Comparison of ENCODE assay signal across 9 mouse cellular contexts in the genomic region with DNA sequence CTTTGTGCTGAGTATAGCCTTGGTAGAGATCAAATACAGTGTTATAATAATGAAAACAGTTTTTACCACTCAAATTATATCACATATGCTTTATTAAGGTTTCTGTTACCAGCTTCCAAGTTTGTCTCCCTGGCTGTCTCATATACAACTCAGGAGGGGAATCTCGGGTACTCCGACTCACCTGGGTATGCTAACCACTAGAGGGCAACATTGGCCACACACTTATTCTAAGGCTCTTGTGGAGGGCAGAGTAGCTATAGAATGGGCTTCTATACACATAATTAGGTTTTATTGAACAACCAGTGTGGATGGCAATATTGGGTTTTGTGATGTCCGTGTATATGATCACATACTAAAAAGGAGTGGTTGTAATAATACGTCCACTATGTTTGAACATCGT. TPM values are rescaled to one million over a fixed set of nuclear protein-coding genes. Genes with fewer than 3 reads are reported as not detected.
DNase-seq lines count a peak whose midpoint lies in the region; ATAC-seq and TF ChIP-seq lines count a peak whose summit lies in the region.
"Had no signal": no experiment of that assay in that cellular context is flagged by ENCODE, and none has a peak within 500 bp of the region (broad histone marks: within the 10 kb centered on the region; RNA-seq: fewer than 3 reads in every experiment).

No protein-coding gene starts in this region.

- TF ChIP-seq CTCF in left cerebral cortex, adult 2 months (IDR thresholded peaks at IDR 0.05), result peak; percentile 68

- no peak overlapping the region for H3K4me3 ChIP-seq in left cerebral cortex, adult 2 months

- intact Hi-C loops in left cerebral cortex, adult 2 months (cut with DNase I), result loop anchor here (2.0 kb wide), 1 partner anchor 260 kb away; no protein-coding TSS in a partner anchor

- peak; percentile 66 for ATAC-seq in cerebellum, adult (ENCODE audit: insufficient number of reproducible peaks, low FRiP score, low TSS enrichment)
- ATAC-seq in megakaryocyte-erythroid progenitor cell, adult 5-6 weeks (replicated peaks; ENCODE audit: low FRiP score, low TSS enrichment, poor library complexity, severe bottlenecking), result peak; percentile 86

- no peak for DNase-seq in cerebellum, adult 11-12 months
- no peak for DNase-seq in left cerebral cortex, adult 2 months (ENCODE audit: extremely low spot score in 1 of 2, low spot score in 2 of 2)
- no peak for DNase-seq in left cerebral cortex, adult 8-10 months (ENCODE audit: low spot score in 2 of 2)
- DNase-seq in WW6 (ENCODE audit: low read depth, low spot score), result peak; percentile 26
- peak; percentile 43 for DNase-seq in forelimb bud, embryonic 11.5 days (ENCODE audit: low read depth, low spot score)
- DNase-seq in urinary bladder, postnatal 36 days (ENCODE audit: low spot score in 2 of 2), result no peak

- H3K27ac ChIP-seq in left cerebral cortex, adult 2 months, result no peak overlapping the region
- H3K27ac ChIP-seq: macrophage had no signal

RNA-seq across cellular contexts. Expression of a gene that starts 47.1 kb away (rescaled TPM):
- total RNA-seq in left cerebral cortex, adult 2 months (2021), result 1 to 10 TPM; 8.6 to 9.8 TPM
- total RNA-seq in left cerebral cortex, adult 8-10 months (2022), result 10 to 100 TPM in 2 of 4 experiments, 1 to 10 TPM in 2; 9.4 to 10.5 (median 10.1) TPM
- 12.4 and 19.9 TPM in 2 replicates for total RNA-seq in megakaryocyte-erythroid progenitor cell, adult 5-6 weeks (2014; fragmentation: Nextera tagmentation)
- 28.9 and 43.5 TPM in 2 replicates for total RNA-seq in megakaryocyte-erythroid progenitor cell, adult 5-6 weeks (2017)

Comparison
In these comparisons a context has a peak if more than half of its experiments do, and no peak if none do; other contexts are left out.
1. DNase-seq: peak in WW6 (single experiment) and forelimb bud, embryonic 11.5 days (single experiment); none in cerebellum, adult 11-12 months (single experiment), left cerebral cortex, adult 2 months (0 of 2), left cerebral cortex, adult 8-10 months (0 of 2) and urinary bladder, postnatal 36 days (0 of 2).